Mouse (Mus musculus) left cerebral cortex, postnatal 14 days (tissue): ENCODE results near the gene Spem1. TPM values are rescaled to one million over a fixed set of nuclear protein-coding genes. Genes with fewer than 3 reads are reported as not detected.

Source experiments
- DNase-seq, 2 experiments: peaks; one replicate each; pipeline ENCODE4 v3.0.0; 2021 to 2022; ENCODE audit warnings: low spot score in 2 of 2, mixed read lengths in 1 of 2
- intact Hi-C: fragments of 180-260 bp; cut with DNase I; formaldehyde crosslinking; loops from one replicate; pipeline ENCODE4 v1.15.1; 2025
- total RNA-seq, 2 experiments: library from RNA; stranded (reverse); gene quantifications; 2 replicates each; pipeline ENCODE4 v1.2.3; 2021

The Spem1 gene
- total RNA-seq, 2 experiments from 2014 or later = 0.32 TPM; not detected in 1

- intact Hi-C loops = loop anchor here (2.0 to 5.0 kb wide), 3 partner anchors 33 to 73 kb away; partner anchors contain the start of genes Nlgn2, Tmem95 and Zbtb4
Observed at GRCm38 (mm10) chr11:69803786-69804651, 18.0 kb downstream of the Spem1 start.

DNA sequence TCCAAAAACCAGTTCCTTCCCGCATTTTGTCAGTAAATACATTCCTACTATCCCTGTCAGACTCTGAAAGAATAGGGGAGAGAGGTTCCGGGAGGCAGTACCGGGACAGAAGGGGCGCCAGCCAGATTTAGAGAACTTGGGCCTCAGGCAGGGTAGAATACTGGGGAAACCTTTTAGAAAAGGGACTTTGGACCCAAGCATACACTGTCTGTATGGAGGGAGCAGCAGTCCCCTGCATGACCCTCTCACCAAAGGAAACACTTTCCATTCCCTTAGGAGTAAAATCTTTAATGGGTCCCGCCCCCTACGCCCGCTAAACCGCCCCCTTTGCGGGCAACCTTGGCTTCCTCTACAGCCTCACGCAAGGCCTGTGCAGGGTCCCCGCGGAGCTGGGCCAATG is 18.7 kb downstream of the Spem1 start:
- intact Hi-C loops = loop anchor here (2.0 to 5.0 kb wide), 3 partner anchors 33 to 74 kb away; partner anchors contain the start of genes Nlgn2, Tmem95 and Zbtb4
- DNase-seq = no peak

More at GRCm38 (mm10) chr11:69803786-69804651, 18.0 kb downstream of the Spem1 start:
- DNase-seq = peak; percentile 59 to 74

DNA sequence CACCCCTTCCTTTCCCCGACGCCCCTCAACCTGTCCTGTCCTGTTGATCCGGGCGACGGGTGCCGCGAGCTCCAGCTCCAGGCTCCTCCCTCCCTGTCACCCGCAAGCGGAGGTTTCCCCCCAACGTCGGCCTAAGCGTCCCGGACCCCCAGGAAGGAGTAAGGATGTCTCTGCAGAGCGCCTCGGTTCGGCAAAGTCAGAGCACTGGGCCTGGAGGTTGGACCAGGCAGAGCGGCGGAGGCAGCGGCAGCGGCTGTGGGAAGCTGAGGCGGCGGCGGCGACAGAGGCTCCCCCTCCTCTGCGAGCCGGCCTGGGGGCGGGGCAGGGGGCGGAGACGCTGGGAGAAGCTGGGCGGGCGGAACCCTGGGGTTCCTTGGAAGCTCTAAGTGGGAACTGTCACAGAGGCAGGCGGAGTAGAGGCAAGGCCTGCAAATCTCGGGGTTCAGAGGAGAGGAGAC is 19.3 kb downstream of the Spem1 start:
- peak; percentile 43 to 82 for DNase-seq
- intact Hi-C loops = loop anchor here (2.0 to 5.0 kb wide), 3 partner anchors 34 to 75 kb away; partner anchors contain the start of genes Nlgn2, Tmem95 and Zbtb4

- intact Hi-C loops = loop anchor here (5.0 kb wide), 1 partner anchor 76 kb away; the partner anchor contains the start of gene Tmem95
- DNase-seq = no peak
Observed at GRCm38 (mm10) chr11:69801379-69801977, 20.5 kb downstream of the Spem1 start, which contains the start of gene Fgf11. Fgf11 (minus strand) TSS chr11:69801857.

DNA sequence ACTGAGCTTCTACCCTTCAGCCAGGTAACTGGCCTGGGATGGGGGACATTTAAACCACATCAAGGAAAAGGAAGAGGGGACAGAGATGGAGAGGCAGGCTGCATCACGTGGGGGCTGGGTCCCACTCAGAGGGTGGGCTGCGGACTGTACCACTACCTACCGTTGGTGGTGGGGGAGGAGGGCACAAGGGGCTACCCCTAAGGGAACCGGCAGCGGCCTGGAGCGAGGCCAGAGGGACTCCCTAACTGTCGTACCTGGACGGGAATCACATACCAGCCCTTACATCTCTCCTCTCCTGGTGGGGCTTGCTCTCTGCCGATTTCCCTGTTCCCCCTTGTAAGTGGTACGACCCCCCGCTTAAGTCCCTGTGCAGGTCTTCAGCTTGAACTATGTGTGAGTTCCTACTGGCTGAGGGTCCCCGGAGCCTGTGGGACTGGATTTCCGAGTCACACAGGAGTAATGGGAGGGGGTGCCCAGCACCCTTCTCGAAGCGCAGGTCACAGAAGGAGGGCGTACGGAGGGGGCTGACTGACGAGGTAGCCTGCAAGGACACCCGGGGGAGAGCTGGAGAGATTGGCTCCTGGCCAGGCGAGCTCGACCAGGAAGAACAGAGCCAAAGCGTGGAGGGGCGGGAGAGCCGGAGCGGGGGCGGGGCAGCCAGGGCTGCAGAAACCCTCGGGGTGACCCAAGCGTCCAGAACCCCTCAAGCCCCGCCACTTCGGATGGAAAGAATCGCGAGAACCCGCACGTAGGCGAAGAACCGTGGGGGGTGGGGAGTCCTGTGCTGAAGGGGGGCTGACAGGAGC is 21.4 kb downstream of the Spem1 start:
- DNase-seq = peak; percentile 65 to 74
- intact Hi-C loops = loop anchor here (5.0 kb wide), 1 partner anchor 77 kb away; the partner anchor contains the start of gene Tmem95

DNA sequence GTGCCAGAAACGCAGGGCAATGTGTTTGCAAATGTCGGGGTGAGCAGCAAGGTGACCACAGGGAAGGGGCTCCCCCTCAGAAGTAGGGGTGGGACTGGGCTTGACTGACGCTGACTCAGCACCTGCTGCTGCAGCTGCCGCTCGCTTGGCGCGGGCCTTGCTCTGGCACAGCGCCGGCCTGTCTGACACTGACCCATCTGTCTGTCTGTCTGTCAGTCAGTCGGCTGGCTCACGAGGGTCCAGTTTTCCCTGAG is 21.9 kb downstream of the Spem1 start:
- intact Hi-C loops = loop anchor here (5.0 kb wide), 1 partner anchor 77 kb away; the partner anchor contains the start of gene Tmem95
- peak; percentile 59 to 72 for DNase-seq

DNA sequence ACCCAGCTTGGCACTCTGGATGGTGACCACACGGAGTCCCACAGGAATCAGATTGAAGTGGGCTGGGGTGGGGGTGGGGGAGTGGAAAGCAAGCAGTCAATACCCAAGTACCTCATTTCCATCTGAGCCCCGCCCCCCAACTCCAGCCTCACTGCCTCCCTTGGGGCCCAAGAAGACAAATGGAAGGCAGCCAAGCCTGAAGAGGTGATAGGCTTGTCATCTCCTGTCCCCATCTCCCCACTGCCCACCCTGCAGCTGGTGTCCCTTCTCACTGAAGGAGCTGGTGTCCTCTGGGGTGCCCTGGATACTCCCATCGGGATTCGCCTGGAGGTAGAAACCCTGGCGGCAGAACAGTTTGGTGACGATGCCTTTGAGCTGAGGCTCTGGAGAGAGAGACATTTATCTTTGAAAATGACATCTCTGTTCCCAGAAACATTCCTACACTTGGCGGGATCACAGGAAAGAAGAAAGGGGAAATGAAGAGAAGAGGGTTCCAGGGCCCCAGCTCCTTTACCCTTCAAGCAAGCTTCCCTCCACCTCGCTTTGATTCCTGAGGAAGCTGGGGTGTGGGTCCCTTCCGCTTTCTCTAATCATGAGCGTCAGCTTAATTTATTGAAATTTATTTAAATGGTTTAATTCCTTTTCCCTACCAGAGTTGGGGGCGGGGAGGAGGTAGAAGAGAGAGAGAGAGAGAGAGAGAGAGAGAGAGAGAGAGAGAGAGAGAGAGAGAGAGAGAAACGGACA is 22.4 kb downstream of the Spem1 start:
- intact Hi-C loops = loop anchor here (5.0 kb wide), 1 partner anchor 78 kb away; the partner anchor contains the start of gene Tmem95
- DNase-seq = no peak

DNA sequence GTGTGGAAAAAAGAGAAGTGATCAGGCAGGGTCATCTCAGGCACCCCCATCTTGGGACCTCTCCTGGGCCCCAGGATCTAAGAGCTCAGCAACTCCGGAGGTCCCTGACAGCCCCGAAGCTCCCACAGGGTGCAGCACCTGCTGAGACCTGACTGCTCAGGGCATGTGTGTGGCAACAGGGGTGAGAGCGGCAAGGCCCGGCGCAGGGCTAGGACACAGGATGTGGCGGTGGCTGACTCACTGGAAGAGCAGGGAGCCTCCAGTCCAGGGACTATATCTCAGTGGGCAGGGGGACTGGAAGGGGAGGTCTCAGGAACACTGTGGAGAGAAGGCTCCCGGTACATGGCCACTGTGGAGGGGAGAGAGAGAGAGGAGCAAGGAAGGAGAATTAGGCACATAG is 24.1 kb downstream of the Spem1 start:
- no peak for DNase-seq
- intact Hi-C loops = no loop called here

DNA sequence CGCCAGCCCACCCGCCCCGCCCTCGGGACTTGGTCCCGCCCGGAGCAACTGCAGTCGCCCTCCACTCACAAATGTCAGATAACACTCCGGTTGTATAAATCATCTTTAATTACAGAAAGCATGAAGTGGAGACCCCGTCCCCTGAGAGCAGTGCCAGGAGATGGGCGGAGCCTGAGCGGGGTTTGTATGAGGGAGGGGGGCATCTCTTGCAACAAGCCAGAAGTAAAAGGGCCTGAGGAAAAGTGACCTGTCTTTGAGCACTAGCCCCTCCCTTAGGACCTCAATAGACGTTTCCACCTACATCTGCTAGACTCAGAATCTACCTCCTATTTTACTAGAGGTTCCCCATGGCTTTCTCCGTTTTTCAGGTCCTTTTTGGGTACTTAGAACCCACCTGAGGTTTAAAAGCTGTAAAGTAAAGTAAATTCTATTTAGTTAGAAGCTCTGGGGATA is 26.0 kb downstream of the Spem1 start:
- no peak for DNase-seq
- intact Hi-C loops = no loop called here

DNA sequence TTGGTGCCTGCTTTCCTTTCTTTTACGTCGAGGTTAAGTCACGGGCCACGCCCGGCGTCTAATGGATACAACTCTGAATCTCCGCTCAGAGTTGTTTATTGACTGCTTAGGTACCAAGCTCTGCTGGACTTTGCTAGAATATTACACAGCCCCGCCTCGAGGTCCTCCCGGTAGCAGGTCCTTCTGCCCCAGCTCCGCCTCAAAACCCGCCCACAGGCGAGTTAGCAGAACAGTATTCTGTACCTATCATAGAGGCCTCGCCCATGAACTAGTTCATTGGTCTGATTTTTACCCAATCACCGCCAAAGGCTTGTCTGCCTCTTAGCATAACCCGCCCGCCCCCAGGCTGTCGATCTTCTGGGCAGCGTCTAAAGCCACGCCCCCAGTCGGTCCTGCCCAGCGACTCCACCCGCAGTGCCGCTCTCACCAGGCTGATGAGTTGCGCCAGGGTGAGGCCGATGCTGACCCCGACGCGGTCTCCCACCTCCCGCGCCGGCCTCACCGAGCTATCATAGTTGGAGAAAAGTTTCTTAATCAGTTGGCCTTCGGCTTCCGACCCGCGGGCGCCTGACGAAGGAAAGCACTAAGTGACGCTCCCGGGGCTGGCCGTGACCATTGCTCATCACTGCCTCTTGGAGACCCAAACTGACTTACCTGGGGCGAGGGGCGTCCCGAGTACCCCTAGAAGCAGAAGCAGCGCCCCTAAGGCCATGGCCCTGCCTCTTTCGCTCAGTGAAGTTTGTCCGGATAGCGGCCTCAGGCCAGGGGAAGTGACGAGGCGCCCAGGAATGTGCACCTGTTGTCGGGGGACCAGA is 26.6 kb downstream of the Spem1 start, which contains the start of gene Chrnb1:
Chrnb1 (minus strand) TSS at position 776 of the 815 bp plus-strand sequence.
- DNase-seq = peak; percentile 91 to 96
- intact Hi-C loops = no loop called here

DNA sequence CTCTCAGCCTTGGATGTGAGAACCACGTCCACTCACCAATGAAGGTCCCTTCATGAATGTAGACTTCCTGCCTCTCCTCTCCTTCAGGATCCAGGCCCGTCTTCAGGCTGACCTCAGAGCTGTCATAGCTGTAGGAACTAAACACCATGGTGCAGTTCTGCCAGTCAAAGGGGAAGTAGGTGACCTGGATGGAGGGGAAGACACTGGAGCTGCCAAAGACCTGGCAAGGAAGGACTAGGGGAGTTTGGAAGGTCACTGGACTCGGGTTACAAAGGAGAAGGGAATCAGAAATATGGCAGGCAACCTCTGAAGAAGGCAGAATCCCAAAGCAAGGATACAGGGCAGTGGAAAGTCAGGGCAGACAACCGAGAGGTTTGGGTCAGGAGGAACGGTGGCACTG is 28.6 kb downstream of the Spem1 start:
- DNase-seq = no peak
- intact Hi-C loops = no loop called here

- intact Hi-C loops = no loop called here
- no peak for DNase-seq
Observed at GRCm38 (mm10) chr11:69791420-69791819, 30.6 kb downstream of the Spem1 start.

- no peak for DNase-seq
- intact Hi-C loops = no loop called here
Observed at GRCm38 (mm10) chr11:69789431-69789830, 32.5 kb downstream of the Spem1 start.

GRCm38 (mm10) chr11:69787306-69787705 is 34.7 kb downstream of the Spem1 start:
- intact Hi-C loops = no loop called here

DNA sequence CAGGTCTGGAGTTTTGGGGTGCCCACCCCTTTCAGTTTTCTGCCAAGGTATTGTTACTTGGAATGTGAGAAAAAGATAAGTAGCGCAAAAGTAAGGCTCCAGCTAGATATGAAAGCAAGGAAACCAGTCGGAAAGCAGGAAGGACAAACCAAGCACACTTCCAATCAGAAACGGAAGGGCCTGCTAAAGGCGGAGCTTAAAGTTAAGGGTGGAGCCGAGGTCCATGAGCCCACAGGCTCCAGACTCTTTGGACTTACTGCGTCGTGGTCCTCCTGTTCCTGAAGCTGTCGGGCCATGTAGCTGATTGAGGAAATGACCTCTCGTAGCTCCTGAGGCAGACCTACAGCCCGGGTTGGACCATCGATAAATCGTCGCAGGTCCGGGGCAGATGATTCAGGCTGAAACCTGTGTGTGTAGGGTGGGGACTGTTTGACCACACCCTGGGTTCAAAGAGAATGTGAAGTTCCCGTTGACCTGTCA is 37.1 kb downstream of the Spem1 start:
- no peak for DNase-seq
- intact Hi-C loops = no loop called here

More at GRCm38 (mm10) chr11:69787306-69787705, 34.7 kb downstream of the Spem1 start:
- DNase-seq = no peak

- DNase-seq = no peak
- intact Hi-C loops = no loop called here
Observed at GRCm38 (mm10) chr11:69781828-69782227, 40.2 kb downstream of the Spem1 start.

- DNase-seq = no peak
Observed at GRCm38 (mm10) chr11:69778985-69779384, 43.0 kb downstream of the Spem1 start.

More at GRCm38 (mm10) chr11:69778985-69779384, 43.0 kb downstream of the Spem1 start:
- intact Hi-C loops = no loop called here
